Mouse (Mus musculus): ENCODE results near the gene Sag. TPM values are rescaled to one million over a fixed set of nuclear protein-coding genes. Genes with fewer than 3 reads are reported as not detected.

Sag gene
- total and polyA plus RNA-seq, 3 experiments, result 0.16 to 0.57 (median 0.43) TPM

- Histone ChIP-seq H3K36me3 (ENCODE audit: control insufficient read depth, insufficient read depth, low read length) (peaks cover 10% of the 10 kb centered on the region), H3K27ac (peak overlapping the region; percentile 20), H3K4me1 (ENCODE audit: control insufficient read depth, insufficient read depth, low read length) (peaks cover 3% of the 10 kb centered on the region), H3K9ac (ENCODE audit: low read depth, low read length) (no peak overlapping the region; the same call in 1 of the 2 replicates), H3K27me3 (ENCODE audit: control insufficient read depth, insufficient read depth, low read length) (no peaks in the 10 kb centered on the region), H3K79me2 (replicated peaks; ENCODE audit: control insufficient read depth, insufficient read depth, low read length) (no peaks in the 10 kb centered on the region), H3K4me3 (no peak overlapping the region)
- TF ChIP-seq POLR2A (IDR thresholded peaks at IDR 0.05; ENCODE audit: insufficient read depth, low read depth, low read length), result no peak
- TF ChIP-seq EP300 (IDR thresholded peaks at IDR 0.05; ENCODE audit: insufficient read depth, low read depth, low read length), result no peak
- no peak for TF ChIP-seq CTCF (IDR thresholded peaks at IDR 0.05)
- WGBS, result 41% methylated on average over 8 of the region's 8 CpGs
- intact Hi-C loops (cut with DNase I), result loop anchor here (5.0 kb wide), 2 partner anchors 67 to 137 kb away; partner anchors contain the start of gene Dgkd
- peak in 1 of 2 experiments; percentile 23 for DNase-seq
These were observed 17.8 kb upstream of the Sag start for GRCm38 (mm10) chr1:87785703-87786102.

DNA sequence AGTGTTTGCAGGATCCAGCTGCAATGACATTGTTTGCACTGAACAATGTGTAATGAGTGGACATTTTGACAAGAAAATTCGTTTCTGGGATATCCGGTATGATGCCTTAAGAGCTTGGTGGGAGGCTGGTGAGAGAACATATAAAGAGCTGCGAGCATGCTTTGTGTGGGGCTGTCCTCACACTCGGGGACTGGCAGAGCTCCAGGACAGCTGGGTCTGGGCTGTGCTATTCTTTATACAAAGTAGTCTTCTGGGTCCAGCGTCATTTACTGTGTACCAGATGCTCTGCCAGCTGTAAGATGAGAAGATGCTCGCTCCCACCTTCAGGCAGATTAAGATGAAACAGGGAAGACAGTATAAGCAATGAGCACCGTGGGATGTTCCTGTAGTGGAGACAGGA, 17.2 kb upstream of the Sag start:
- 34% methylated on average over 7 of the region's 7 CpGs for WGBS
- H3K36me3 ChIP-seq (ENCODE audit: control insufficient read depth, insufficient read depth, low read length), result peaks cover 10% of the 10 kb centered on the region
- TF ChIP-seq POLR2A (IDR thresholded peaks at IDR 0.05; ENCODE audit: insufficient read depth, low read depth, low read length) (no peak), EP300 (IDR thresholded peaks at IDR 0.05; ENCODE audit: insufficient read depth, low read depth, low read length) (no peak), CTCF (IDR thresholded peaks at IDR 0.05) (no peak)

GRCm38 (mm10) chr1:87789665-87790064, 13.8 kb upstream of the Sag start:
- peaks cover 10% of the 10 kb centered on the region for H3K36me3 ChIP-seq (ENCODE audit: control insufficient read depth, insufficient read depth, low read length)
- peaks cover 3% of the 10 kb centered on the region for H3K4me1 ChIP-seq (ENCODE audit: control insufficient read depth, insufficient read depth, low read length)
- WGBS, result 88% methylated on average over 8 of the region's 8 CpGs
- DNase-seq, result no peak
- intact Hi-C loops (cut with DNase I), result loop anchor here (5.0 kb wide), 2 partner anchors 63 to 133 kb away; partner anchors contain the start of gene Dgkd
- no peak overlapping the region for H3K27ac ChIP-seq
- H3K27me3 ChIP-seq (ENCODE audit: control insufficient read depth, insufficient read depth, low read length), result no peaks in the 10 kb centered on the region
- H3K79me2 ChIP-seq (replicated peaks; ENCODE audit: control insufficient read depth, insufficient read depth, low read length), result no peaks in the 10 kb centered on the region
- no peak overlapping the region for H3K4me3 ChIP-seq
- H3K9ac ChIP-seq (ENCODE audit: low read depth, low read length), result no peak overlapping the region
- no peak for TF ChIP-seq EP300 (IDR thresholded peaks at IDR 0.05; ENCODE audit: insufficient read depth, low read depth, low read length)
- TF ChIP-seq CTCF (IDR thresholded peaks at IDR 0.05), result no peak
- no peak for TF ChIP-seq POLR2A (IDR thresholded peaks at IDR 0.05; ENCODE audit: insufficient read depth, low read depth, low read length)

More for the DNA sequence above, 17.2 kb upstream of the Sag start:
- H3K4me1 ChIP-seq (ENCODE audit: control insufficient read depth, insufficient read depth, low read length), result peaks cover 3% of the 10 kb centered on the region
- intact Hi-C loops (cut with DNase I), result loop anchor here (5.0 kb wide), 2 partner anchors 66 to 136 kb away; partner anchors contain the start of gene Dgkd
- no peak overlapping the region for H3K4me3 ChIP-seq
- H3K79me2 ChIP-seq (replicated peaks; ENCODE audit: control insufficient read depth, insufficient read depth, low read length), result no peaks in the 10 kb centered on the region
- H3K27ac ChIP-seq, result peak overlapping the region; percentile 20; the same call in 1 of the 2 replicates
- peak in 1 of 2 experiments; percentile 20 for DNase-seq
- no peak overlapping the region for H3K9ac ChIP-seq (ENCODE audit: low read depth, low read length)
- H3K27me3 ChIP-seq (ENCODE audit: control insufficient read depth, insufficient read depth, low read length), result no peaks in the 10 kb centered on the region

GRCm38 (mm10) chr1:87792438-87793137, 10.9 kb upstream of the Sag start:
- no peak for DNase-seq
- H3K36me3 ChIP-seq (ENCODE audit: control insufficient read depth, insufficient read depth, low read length), result no peaks in the 10 kb centered on the region
- no peaks in the 10 kb centered on the region for H3K4me1 ChIP-seq (ENCODE audit: control insufficient read depth, insufficient read depth, low read length)
- no peaks in the 10 kb centered on the region for H3K27me3 ChIP-seq (ENCODE audit: control insufficient read depth, insufficient read depth, low read length)
- no peak overlapping the region for H3K4me3 ChIP-seq
- H3K79me2 ChIP-seq (replicated peaks; ENCODE audit: control insufficient read depth, insufficient read depth, low read length), result no peaks in the 10 kb centered on the region
- no peak overlapping the region for H3K9ac ChIP-seq (ENCODE audit: low read depth, low read length)
- TF ChIP-seq POLR2A (IDR thresholded peaks at IDR 0.05; ENCODE audit: insufficient read depth, low read depth, low read length) (no peak), EP300 (IDR thresholded peaks at IDR 0.05; ENCODE audit: insufficient read depth, low read depth, low read length) (no peak), CTCF (IDR thresholded peaks at IDR 0.05) (no peak)
- no peak overlapping the region for H3K27ac ChIP-seq
- 68% methylated on average over 4 of the region's 4 CpGs for WGBS
- intact Hi-C loops (cut with DNase I), result no loop called here

DNA sequence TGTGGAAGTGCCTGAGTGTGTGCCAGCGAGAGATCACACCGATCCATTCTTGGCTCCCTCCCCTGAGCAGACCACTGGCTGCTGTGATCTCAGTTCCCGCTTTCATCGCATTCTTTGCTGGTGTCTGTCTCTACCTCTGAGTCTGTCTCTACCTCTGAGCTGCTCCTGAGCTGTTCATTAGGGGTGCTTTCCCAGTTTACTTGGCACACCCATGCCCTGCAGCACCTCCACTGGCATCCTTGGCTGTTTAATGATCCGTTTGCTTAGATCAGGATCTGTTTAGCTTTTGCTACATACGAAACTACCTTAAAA, 10.4 kb upstream of the Sag start:
- no peaks in the 10 kb centered on the region for H3K4me1 ChIP-seq (ENCODE audit: control insufficient read depth, insufficient read depth, low read length)
- H3K9ac ChIP-seq (ENCODE audit: low read depth, low read length), result no peak overlapping the region
- no peak for DNase-seq
- intact Hi-C loops (cut with DNase I), result no loop called here
- no peak for TF ChIP-seq POLR2A (IDR thresholded peaks at IDR 0.05; ENCODE audit: insufficient read depth, low read depth, low read length)
- no peak overlapping the region for H3K27ac ChIP-seq
- H3K4me3 ChIP-seq, result no peak overlapping the region
- no peaks in the 10 kb centered on the region for H3K36me3 ChIP-seq (ENCODE audit: control insufficient read depth, insufficient read depth, low read length)
- no peaks in the 10 kb centered on the region for H3K79me2 ChIP-seq (replicated peaks; ENCODE audit: control insufficient read depth, insufficient read depth, low read length)
- H3K27me3 ChIP-seq (ENCODE audit: control insufficient read depth, insufficient read depth, low read length), result no peaks in the 10 kb centered on the region
- 87% methylated on average over 6 of the region's 6 CpGs for WGBS

DNA sequence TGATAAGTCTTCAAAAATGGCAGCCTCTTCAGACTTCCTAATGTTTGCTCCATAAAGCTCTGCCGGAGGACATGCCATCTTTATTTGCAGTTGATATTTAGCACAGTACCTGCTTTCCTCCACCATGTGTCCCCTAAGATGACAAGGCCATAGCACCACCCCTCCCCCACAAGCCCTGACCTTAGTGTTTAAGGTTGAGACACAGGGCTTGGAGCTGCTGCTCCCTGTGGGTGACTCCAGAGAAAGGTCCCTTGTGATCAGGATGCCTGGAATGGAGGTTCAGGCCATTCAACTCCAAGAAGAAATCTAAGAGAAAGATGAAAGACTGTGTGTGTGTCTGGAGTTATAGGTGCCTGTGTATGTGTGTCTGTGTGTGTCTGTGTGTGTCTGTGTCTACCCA, 5.8 kb upstream of the Sag start:
- no peak overlapping the region for H3K9ac ChIP-seq (ENCODE audit: low read depth, low read length)
- no peaks in the 10 kb centered on the region for H3K27me3 ChIP-seq (ENCODE audit: control insufficient read depth, insufficient read depth, low read length)
- no peaks in the 10 kb centered on the region for H3K4me1 ChIP-seq (ENCODE audit: control insufficient read depth, insufficient read depth, low read length)
- no peak overlapping the region for H3K27ac ChIP-seq
- WGBS, result 97% methylated on average over 1 of the region's 1 CpGs
- TF ChIP-seq POLR2A (IDR thresholded peaks at IDR 0.05; ENCODE audit: insufficient read depth, low read depth, low read length), result no peak
- TF ChIP-seq EP300 (IDR thresholded peaks at IDR 0.05; ENCODE audit: insufficient read depth, low read depth, low read length), result no peak
- no peak for TF ChIP-seq CTCF (IDR thresholded peaks at IDR 0.05)
- intact Hi-C loops (cut with DNase I), result no loop called here
- H3K36me3 ChIP-seq (ENCODE audit: control insufficient read depth, insufficient read depth, low read length), result no peaks in the 10 kb centered on the region
- no peaks in the 10 kb centered on the region for H3K79me2 ChIP-seq (replicated peaks; ENCODE audit: control insufficient read depth, insufficient read depth, low read length)
- no peak overlapping the region for H3K4me3 ChIP-seq
- no peak for DNase-seq

Measured in heart, adult 2 months (tissue).